Mouse (Mus musculus) cerebellum, postnatal 25 days (tissue): Measurements from ENCODE around the gene Tmem256.

ENCODE experiments used
- DNase-seq, 2 experiments: peaks; one replicate each; pipeline ENCODE4 v3.0.0; 2021; ENCODE audit warnings: mixed read lengths in 2 of 2

Gene Tmem256

GRCm38 (mm10) chr11:69837952-69838713 is at the start of gene Tmem256:
TSS of gene Tmem256 (plus strand) at chr11:69838514.
- peak; percentile 95 to 96 for DNase-seq

DNA sequence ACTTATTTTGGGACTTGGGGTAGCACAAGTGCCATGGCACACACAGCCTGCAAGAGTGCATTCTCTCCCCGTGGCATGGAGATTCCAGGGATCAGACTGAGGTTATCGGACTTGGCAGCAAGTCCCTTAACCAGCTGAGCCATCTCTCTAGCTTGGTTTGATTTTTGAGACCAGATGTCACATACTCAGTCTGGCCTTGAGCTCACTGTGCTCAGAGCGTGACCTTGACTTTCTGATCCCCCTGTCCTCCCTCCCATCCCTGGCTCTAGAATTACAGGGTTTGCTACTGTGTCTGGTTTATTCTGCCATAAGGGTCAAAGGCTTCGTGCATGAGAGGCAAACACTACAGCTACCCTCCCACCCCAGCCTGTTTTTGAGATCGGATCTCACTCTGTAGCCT is 48.9 kb upstream of the Tmem256 start:
- no peak for DNase-seq

DNA sequence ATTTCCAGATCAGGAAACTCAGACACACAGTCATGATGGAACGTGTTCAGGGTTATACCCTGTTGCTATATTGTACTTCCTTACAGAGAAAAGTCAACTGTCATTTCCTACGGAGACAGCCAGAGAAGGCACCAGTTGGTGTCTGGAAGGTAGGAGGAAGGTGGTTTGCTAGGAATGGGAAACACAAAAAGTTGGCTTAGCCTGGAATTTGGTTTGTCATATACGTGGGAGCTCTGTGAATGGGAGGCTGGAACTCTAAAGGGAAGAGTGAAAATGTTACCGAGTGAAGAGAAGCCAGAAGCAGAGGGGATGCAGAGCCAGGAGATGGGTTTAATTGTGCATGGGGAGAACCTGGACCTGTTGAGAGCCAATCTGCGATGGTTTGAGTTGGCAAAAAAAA is 46.9 kb upstream of the Tmem256 start:
- no peak for DNase-seq

DNA sequence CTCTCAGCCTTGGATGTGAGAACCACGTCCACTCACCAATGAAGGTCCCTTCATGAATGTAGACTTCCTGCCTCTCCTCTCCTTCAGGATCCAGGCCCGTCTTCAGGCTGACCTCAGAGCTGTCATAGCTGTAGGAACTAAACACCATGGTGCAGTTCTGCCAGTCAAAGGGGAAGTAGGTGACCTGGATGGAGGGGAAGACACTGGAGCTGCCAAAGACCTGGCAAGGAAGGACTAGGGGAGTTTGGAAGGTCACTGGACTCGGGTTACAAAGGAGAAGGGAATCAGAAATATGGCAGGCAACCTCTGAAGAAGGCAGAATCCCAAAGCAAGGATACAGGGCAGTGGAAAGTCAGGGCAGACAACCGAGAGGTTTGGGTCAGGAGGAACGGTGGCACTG is 44.9 kb upstream of the Tmem256 start:
- no peak for DNase-seq

DNA sequence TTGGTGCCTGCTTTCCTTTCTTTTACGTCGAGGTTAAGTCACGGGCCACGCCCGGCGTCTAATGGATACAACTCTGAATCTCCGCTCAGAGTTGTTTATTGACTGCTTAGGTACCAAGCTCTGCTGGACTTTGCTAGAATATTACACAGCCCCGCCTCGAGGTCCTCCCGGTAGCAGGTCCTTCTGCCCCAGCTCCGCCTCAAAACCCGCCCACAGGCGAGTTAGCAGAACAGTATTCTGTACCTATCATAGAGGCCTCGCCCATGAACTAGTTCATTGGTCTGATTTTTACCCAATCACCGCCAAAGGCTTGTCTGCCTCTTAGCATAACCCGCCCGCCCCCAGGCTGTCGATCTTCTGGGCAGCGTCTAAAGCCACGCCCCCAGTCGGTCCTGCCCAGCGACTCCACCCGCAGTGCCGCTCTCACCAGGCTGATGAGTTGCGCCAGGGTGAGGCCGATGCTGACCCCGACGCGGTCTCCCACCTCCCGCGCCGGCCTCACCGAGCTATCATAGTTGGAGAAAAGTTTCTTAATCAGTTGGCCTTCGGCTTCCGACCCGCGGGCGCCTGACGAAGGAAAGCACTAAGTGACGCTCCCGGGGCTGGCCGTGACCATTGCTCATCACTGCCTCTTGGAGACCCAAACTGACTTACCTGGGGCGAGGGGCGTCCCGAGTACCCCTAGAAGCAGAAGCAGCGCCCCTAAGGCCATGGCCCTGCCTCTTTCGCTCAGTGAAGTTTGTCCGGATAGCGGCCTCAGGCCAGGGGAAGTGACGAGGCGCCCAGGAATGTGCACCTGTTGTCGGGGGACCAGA is 42.9 kb upstream of the Tmem256 start, which contains the start of gene Chrnb1:
Gene Chrnb1, minus strand, starts transcription at position 776 of the 815 bp plus-strand sequence.
- DNase-seq: peak; percentile 89 to 95

DNA sequence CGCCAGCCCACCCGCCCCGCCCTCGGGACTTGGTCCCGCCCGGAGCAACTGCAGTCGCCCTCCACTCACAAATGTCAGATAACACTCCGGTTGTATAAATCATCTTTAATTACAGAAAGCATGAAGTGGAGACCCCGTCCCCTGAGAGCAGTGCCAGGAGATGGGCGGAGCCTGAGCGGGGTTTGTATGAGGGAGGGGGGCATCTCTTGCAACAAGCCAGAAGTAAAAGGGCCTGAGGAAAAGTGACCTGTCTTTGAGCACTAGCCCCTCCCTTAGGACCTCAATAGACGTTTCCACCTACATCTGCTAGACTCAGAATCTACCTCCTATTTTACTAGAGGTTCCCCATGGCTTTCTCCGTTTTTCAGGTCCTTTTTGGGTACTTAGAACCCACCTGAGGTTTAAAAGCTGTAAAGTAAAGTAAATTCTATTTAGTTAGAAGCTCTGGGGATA is 42.3 kb upstream of the Tmem256 start:
- DNase-seq: no peak

DNA sequence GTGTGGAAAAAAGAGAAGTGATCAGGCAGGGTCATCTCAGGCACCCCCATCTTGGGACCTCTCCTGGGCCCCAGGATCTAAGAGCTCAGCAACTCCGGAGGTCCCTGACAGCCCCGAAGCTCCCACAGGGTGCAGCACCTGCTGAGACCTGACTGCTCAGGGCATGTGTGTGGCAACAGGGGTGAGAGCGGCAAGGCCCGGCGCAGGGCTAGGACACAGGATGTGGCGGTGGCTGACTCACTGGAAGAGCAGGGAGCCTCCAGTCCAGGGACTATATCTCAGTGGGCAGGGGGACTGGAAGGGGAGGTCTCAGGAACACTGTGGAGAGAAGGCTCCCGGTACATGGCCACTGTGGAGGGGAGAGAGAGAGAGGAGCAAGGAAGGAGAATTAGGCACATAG is 40.4 kb upstream of the Tmem256 start:
- DNase-seq: no peak

DNA sequence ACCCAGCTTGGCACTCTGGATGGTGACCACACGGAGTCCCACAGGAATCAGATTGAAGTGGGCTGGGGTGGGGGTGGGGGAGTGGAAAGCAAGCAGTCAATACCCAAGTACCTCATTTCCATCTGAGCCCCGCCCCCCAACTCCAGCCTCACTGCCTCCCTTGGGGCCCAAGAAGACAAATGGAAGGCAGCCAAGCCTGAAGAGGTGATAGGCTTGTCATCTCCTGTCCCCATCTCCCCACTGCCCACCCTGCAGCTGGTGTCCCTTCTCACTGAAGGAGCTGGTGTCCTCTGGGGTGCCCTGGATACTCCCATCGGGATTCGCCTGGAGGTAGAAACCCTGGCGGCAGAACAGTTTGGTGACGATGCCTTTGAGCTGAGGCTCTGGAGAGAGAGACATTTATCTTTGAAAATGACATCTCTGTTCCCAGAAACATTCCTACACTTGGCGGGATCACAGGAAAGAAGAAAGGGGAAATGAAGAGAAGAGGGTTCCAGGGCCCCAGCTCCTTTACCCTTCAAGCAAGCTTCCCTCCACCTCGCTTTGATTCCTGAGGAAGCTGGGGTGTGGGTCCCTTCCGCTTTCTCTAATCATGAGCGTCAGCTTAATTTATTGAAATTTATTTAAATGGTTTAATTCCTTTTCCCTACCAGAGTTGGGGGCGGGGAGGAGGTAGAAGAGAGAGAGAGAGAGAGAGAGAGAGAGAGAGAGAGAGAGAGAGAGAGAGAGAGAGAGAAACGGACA is 38.7 kb upstream of the Tmem256 start:
- no peak for DNase-seq

DNA sequence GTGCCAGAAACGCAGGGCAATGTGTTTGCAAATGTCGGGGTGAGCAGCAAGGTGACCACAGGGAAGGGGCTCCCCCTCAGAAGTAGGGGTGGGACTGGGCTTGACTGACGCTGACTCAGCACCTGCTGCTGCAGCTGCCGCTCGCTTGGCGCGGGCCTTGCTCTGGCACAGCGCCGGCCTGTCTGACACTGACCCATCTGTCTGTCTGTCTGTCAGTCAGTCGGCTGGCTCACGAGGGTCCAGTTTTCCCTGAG is 38.2 kb upstream of the Tmem256 start:
- DNase-seq: peak in 1 of 2 experiments; percentile 56

DNA sequence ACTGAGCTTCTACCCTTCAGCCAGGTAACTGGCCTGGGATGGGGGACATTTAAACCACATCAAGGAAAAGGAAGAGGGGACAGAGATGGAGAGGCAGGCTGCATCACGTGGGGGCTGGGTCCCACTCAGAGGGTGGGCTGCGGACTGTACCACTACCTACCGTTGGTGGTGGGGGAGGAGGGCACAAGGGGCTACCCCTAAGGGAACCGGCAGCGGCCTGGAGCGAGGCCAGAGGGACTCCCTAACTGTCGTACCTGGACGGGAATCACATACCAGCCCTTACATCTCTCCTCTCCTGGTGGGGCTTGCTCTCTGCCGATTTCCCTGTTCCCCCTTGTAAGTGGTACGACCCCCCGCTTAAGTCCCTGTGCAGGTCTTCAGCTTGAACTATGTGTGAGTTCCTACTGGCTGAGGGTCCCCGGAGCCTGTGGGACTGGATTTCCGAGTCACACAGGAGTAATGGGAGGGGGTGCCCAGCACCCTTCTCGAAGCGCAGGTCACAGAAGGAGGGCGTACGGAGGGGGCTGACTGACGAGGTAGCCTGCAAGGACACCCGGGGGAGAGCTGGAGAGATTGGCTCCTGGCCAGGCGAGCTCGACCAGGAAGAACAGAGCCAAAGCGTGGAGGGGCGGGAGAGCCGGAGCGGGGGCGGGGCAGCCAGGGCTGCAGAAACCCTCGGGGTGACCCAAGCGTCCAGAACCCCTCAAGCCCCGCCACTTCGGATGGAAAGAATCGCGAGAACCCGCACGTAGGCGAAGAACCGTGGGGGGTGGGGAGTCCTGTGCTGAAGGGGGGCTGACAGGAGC is 37.7 kb upstream of the Tmem256 start:
- peak in 1 of 2 experiments; percentile 65 for DNase-seq

DNA sequence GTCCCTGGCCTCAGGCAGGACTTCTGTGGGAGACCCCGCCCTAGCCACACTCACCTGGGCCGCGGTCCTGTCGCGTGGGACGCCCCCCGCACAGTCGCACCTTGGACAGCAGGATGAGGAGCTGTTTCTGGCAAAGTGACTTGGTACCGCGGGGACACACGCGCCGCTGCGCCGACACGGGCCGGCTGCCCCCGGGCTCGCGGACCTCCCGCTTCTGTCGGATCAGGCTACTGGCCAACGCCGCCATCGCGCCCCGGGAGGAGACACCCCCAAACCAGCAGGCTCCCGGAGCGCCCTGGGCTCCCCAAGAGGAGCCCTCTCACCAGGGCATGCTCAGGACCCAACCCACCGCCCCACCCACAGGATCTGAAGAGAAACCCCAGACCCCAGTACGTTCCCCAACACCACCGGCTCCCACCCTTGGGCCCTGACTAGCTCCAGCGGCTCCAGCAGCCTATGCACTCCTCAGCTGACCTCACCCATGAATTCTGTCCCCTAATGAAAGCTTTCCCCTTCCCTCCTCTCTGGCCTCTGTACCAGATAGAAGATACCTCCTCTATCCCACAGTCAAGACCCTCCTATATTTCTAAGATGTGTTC is 36.8 kb upstream of the Tmem256 start, which contains the start of gene Fgf11:
Gene Fgf11, minus strand, starts transcription at position 479 of the 599 bp plus-strand sequence.
- no peak for DNase-seq

DNA sequence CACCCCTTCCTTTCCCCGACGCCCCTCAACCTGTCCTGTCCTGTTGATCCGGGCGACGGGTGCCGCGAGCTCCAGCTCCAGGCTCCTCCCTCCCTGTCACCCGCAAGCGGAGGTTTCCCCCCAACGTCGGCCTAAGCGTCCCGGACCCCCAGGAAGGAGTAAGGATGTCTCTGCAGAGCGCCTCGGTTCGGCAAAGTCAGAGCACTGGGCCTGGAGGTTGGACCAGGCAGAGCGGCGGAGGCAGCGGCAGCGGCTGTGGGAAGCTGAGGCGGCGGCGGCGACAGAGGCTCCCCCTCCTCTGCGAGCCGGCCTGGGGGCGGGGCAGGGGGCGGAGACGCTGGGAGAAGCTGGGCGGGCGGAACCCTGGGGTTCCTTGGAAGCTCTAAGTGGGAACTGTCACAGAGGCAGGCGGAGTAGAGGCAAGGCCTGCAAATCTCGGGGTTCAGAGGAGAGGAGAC is 35.6 kb upstream of the Tmem256 start:
- DNase-seq: peak; percentile 75 to 83

DNA sequence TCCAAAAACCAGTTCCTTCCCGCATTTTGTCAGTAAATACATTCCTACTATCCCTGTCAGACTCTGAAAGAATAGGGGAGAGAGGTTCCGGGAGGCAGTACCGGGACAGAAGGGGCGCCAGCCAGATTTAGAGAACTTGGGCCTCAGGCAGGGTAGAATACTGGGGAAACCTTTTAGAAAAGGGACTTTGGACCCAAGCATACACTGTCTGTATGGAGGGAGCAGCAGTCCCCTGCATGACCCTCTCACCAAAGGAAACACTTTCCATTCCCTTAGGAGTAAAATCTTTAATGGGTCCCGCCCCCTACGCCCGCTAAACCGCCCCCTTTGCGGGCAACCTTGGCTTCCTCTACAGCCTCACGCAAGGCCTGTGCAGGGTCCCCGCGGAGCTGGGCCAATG is 35.0 kb upstream of the Tmem256 start:
- no peak for DNase-seq

DNA sequence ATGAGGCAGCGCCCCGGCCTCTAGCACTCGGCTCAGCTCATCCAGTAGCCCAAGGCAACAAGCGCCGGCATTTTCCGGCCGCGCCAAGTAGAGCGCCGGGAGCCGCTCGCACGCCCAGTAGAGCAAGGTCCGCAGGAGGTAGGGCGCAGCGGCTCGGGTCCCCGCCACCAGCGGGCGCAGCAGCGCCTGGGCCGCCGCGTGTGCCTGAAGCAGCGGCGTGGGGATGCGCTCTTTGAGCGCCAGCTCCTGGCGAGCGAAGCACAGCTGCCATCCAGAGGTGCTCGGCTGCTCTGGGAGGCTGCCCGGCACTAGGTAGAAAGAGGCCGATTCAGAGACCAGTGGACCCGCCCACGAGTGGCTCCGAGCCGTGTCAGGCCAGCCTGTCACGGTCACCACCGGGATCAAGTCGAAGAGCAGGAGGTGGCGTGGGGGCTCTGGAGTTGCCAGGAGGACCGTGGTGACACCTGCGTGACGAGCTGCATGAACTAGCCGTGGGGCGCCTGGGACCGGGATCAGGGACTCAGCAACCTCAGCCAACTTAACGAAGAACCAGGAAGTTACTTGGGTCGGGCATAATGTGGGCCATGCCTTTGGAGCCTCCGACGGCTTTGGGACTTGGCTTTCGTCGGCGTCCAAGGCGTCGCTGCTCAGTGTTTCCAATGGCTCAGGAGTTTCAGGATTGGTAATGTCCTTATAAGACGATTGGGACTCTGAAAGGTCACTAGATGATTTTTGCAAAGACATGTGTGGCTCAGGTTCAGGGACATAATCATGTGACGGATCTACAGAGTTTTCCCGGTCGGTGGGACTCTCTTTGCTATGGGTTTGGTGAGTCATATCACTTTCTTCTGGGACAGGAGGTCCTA is 34.3 kb upstream of the Tmem256 start:
- DNase-seq: peak; percentile 69 to 77

- no peak for DNase-seq
These were observed 33.7 kb upstream of the Tmem256 start for GRCm38 (mm10) chr11:69804652-69804940.

GRCm38 (mm10) chr11:69804972-69805909 is 33.1 kb upstream of the Tmem256 start, which contains the start of gene Tmem102:
TSS of gene Tmem102 (minus strand) at chr11:69805624.
- DNase-seq: no peak

GRCm38 (mm10) chr11:69806378-69806777 is 31.9 kb upstream of the Tmem256 start:
- DNase-seq: no peak

GRCm38 (mm10) chr11:69807641-69808040 is 30.7 kb upstream of the Tmem256 start:
- DNase-seq: no peak

GRCm38 (mm10) chr11:69810280-69810679 is 28.0 kb upstream of the Tmem256 start:
- no peak for DNase-seq

DNA sequence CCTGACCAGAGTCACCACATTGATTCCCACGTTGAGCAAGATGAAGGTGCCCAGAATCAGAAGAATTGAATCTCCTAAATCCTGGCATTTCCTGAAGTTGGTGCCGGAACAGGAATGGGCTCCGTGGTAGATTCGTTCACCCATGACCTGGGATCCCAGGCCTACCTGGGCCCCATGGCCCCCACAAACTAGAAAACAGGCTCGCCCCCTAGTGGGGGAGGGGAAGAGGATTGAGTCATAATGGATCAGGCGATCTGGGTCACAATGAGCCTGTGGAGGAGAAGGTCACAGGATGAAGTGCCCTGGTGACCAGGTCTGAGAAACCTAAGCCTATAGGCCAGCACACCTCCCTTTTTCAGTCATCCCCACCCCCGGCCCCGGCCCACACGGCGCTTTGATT is 23.2 kb upstream of the Tmem256 start, which contains the start of gene Gm39566:
Gene Gm39566, minus strand, starts transcription at position 144 of the 400 bp plus-strand sequence.
- no peak for DNase-seq
